Mouse (Mus musculus) thymus, adult 2 months (tissue): Measurements from ENCODE around the gene Hk1. TPM values are rescaled to one million over a fixed set of nuclear protein-coding genes. Genes with fewer than 3 reads are reported as not detected.

Experiments used
- DNase-seq: peaks from one replicate; pipeline ENCODE4 v3.0.0; 2021
- H3K27ac ChIP-seq: fragments of 200-500 bp; 2 replicates; pipeline ENCODE4 v1.5.1; 2012; ENCODE audit warnings: low read length, control low read depth; ENCODE audit not compliant: control insufficient read depth, insufficient read depth
- H3K27me3 ChIP-seq: fragments of 200-500 bp; 2 replicates; pipeline ENCODE4 v1.6.1; 2012; ENCODE audit warnings: mild to moderate bottlenecking, low read length, moderate library complexity, mixed read lengths; ENCODE audit not compliant: control insufficient read depth, insufficient read depth
- H3K36me3 ChIP-seq: fragments of 200-500 bp; 2 replicates; pipeline ENCODE4 v1.6.1; 2012; ENCODE audit warnings: mild to moderate bottlenecking, low read length, moderate library complexity; ENCODE audit not compliant: control insufficient read depth, insufficient read depth
- H3K4me1 ChIP-seq: fragments of 200-500 bp; replicated peaks from 2 replicates; pipeline ENCODE4 v1.6.1; 2012; ENCODE audit warnings: low read length; ENCODE audit not compliant: control insufficient read depth, insufficient read depth
- H3K4me3 ChIP-seq: fragments of 200-500 bp; 2 replicates; pipeline ENCODE4 v1.5.1; 2012; ENCODE audit warnings: mild to moderate bottlenecking, low read length, control low read depth, moderate library complexity; ENCODE audit not compliant: control insufficient read depth, insufficient read depth
- CTCF ChIP-seq: fragments of 200-500 bp; IDR thresholded peaks from 2 replicates; pipeline ENCODE4 v1.5.1; 2012; ENCODE audit warnings: mild to moderate bottlenecking, control low read depth, low read length, moderate library complexity, borderline replicate concordance; ENCODE audit not compliant: control insufficient read depth, poor library complexity, insufficient read depth; ENCODE audit errors: extremely low read depth
- POLR2A ChIP-seq: fragments of 200-500 bp; IDR thresholded peaks from 2 replicates; pipeline ENCODE4 v1.6.1; 2012; ENCODE audit warnings: mild to moderate bottlenecking, low read length, control low read depth, moderate library complexity; ENCODE audit not compliant: control insufficient read depth, poor library complexity, insufficient read depth; ENCODE audit errors: extremely low read depth
- WGBS: fragments of 180-500 bp; shearing (Covaris S2); methylation state at CpG from one replicate; pipeline ENCODE4 v1.1.7; 2018; 5-methylcytosine and 5-hydroxymethylcytosine counted together
- polyA plus RNA-seq: library from polyadenylated mRNA; depleted of rRNA; stranded (reverse); fragments of >200 nt; gene quantifications from 2 replicates; pipeline ENCODE4 v1.2.3, GENCODE M21; 2012; rRNA removed

The Hk1 gene
- polyA plus RNA-seq, 1 experiment: 52.1 TPM

GRCm38 (mm10) chr10:62222777-62223176 is 156.9 kb downstream of the Hk1 start:
- H3K4me3 ChIP-seq: no peak overlapping the region
- TF ChIP-seq POLR2A (no peak), CTCF (no peak)
- H3K36me3 ChIP-seq: no peaks in the 10 kb centered on the region
- H3K27me3 ChIP-seq: no peaks in the 10 kb centered on the region
- H3K27ac ChIP-seq: no peak overlapping the region
- no peaks in the 10 kb centered on the region for H3K4me1 ChIP-seq
- no peak for DNase-seq
- 90% methylated on average over 17 of the region's 17 CpGs for WGBS

- H3K36me3 ChIP-seq: no peaks in the 10 kb centered on the region
- H3K27ac ChIP-seq: no peak overlapping the region
- no peak for DNase-seq
- WGBS: 92% methylated on average over 2 of the region's 2 CpGs
- no peaks in the 10 kb centered on the region for H3K27me3 ChIP-seq
- TF ChIP-seq CTCF (no peak), POLR2A (no peak)
- H3K4me1 ChIP-seq: 0 out of 2 replicates have a peak, but pooled peaks cover 4% of the 10 kb centered on the region
- H3K4me3 ChIP-seq: no peak overlapping the region
These were observed 158.1 kb downstream of the Hk1 start for GRCm38 (mm10) chr10:62221647-62222046.

GRCm38 (mm10) chr10:62220732-62221514 is 158.8 kb downstream of the Hk1 start:
- no peak for DNase-seq
- 82% methylated on average over 8 of the region's 8 CpGs for WGBS

More at GRCm38 (mm10) chr10:62220732-62221514, 158.8 kb downstream of the Hk1 start:
- Histone ChIP-seq H3K4me3 (no peak overlapping the region), H3K4me1 (0 out of 2 replicates have a peak, but pooled peaks cover 4% of the 10 kb centered on the region), H3K27me3 (no peaks in the 10 kb centered on the region), H3K36me3 (no peaks in the 10 kb centered on the region), H3K27ac (no peak overlapping the region)
- TF ChIP-seq POLR2A (no peak), CTCF (no peak)

Other genes starting within 250 kb of the Hk1 start
- gene Neurog3, start 246.8 kb downstream of the Hk1 start, polyA plus RNA-seq: 0.20 and 0.22 TPM in 2 replicates
- gene Fam241b, start 236.0 kb downstream of the Hk1 start, polyA plus RNA-seq: 2.3 and 4.0 TPM in 2 replicates
- gene Tspan15, start 148.7 kb downstream of the Hk1 start, polyA plus RNA-seq: 12.7 and 13.7 TPM in 2 replicates
- 0.19 and 0.38 TPM in 2 replicates for gene Tacr2, start 127.5 kb downstream of the Hk1 start, polyA plus RNA-seq
- gene Hkdc1, start 42.6 kb upstream of the Hk1 start, polyA plus RNA-seq: 0.15 and 0.17 TPM in 2 replicates
- 0.27 TPM in 1 of 2 replicates, not detected in the other for gene 4930507D05Rik, start 69.6 kb upstream of the Hk1 start, polyA plus RNA-seq
- gene Supv3l1, start 69.8 kb upstream of the Hk1 start, polyA plus RNA-seq: 20.1 and 21.2 TPM in 2 replicates
- 9.3 and 11.4 TPM in 2 replicates for gene Vps26a, start 106.9 kb upstream of the Hk1 start, polyA plus RNA-seq
- gene Srgn, start 147.5 kb upstream of the Hk1 start, polyA plus RNA-seq: 94.3 and 107 TPM in 2 replicates
- gene Kif1bp, start 198.5 kb upstream of the Hk1 start, polyA plus RNA-seq: 43.4 and 45.7 TPM in 2 replicates
- 19.4 and 22.7 TPM in 2 replicates for gene Ddx21, start 222.4 kb upstream of the Hk1 start, polyA plus RNA-seq